Mouse (Mus musculus) liver, embryonic 14.5 days (tissue): ENCODE data around the gene Osmr. TPM values are rescaled to one million over a fixed set of nuclear protein-coding genes. Genes with fewer than 3 reads are reported as not detected.
A peak's percentile ranks its signal among the peaks of the same experiment; 100 is the strongest.

ENCODE experiments used
- ATAC-seq: fragments of 200-750 bp; cut with Nextera tagmentation; 2 replicates; pipeline ENCODE4 v1.8.0; 2017; ENCODE audit warnings: moderate number of reproducible peaks, mild to moderate bottlenecking, moderate library complexity; ENCODE audit not compliant: insufficient read depth
- DNase-seq, 3 experiments: peaks; one replicate each; pipeline ENCODE4 v3.0.0-alpha.2; 2012 to 2013; ENCODE audit warnings: low read depth in 3 of 3, low spot score in 3 of 3
- H3K27ac ChIP-seq: fragments of 300-500 bp; sonication (generic); 2 replicates; pipeline ENCODE4 v1.5.1; 2014; ENCODE audit warnings: moderate library complexity, mild to moderate bottlenecking, control low read depth, inconsistent platforms
- H3K27me3 ChIP-seq: fragments of 300-500 bp; sonication (generic); 2 replicates; pipeline ENCODE4 v1.6.1; 2014; ENCODE audit warnings: mild to moderate bottlenecking, low read length, moderate library complexity; ENCODE audit not compliant: control insufficient read depth, insufficient read depth
- H3K36me3 ChIP-seq: fragments of 300-500 bp; sonication (generic); replicated peaks from 2 replicates; pipeline ENCODE4 v1.6.1; 2014; ENCODE audit warnings: low read depth; ENCODE audit not compliant: control insufficient read depth, insufficient read depth
- H3K4me1 ChIP-seq, 2 experiments: fragments of 200-500 bp in 1 of 2; fragments of 300-500 bp in 1 of 2; sonication (generic) in 1 of 2; replicated peaks; 2 replicates each; pipeline ENCODE4 v1.6.1; 2012 to 2014; ENCODE audit warnings: antibody characterized with exemption in 1 of 2, inconsistent platforms in 1 of 2, low read length in 1 of 2; ENCODE audit not compliant: control insufficient read depth in 2 of 2, insufficient read depth in 2 of 2
- H3K4me2 ChIP-seq: fragments of 300-500 bp; sonication (generic); 2 replicates; pipeline ENCODE4 v1.6.1; 2014; ENCODE audit warnings: low read depth, mild to moderate bottlenecking, control low read depth, moderate library complexity
- H3K4me3 ChIP-seq, 2 experiments: fragments of 200-500 bp in 1 of 2; fragments of 300-500 bp in 1 of 2; sonication (generic) in 1 of 2; 2 replicates each; pipeline ENCODE4 v1.5.1; 2012 to 2014; ENCODE audit warnings: low read depth in 2 of 2, low read length in 2 of 2, mild to moderate bottlenecking in 2 of 2, control low read depth in 1 of 2, inconsistent platforms in 1 of 2, moderate library complexity in 1 of 2; ENCODE audit not compliant: insufficient read depth in 1 of 2
- H3K9ac ChIP-seq: fragments of 300-500 bp; sonication (generic); replicated peaks from 2 replicates; pipeline ENCODE4 v1.6.1; 2014; ENCODE audit warnings: mild to moderate bottlenecking, control low read depth, moderate library complexity
- H3K9me3 ChIP-seq: fragments of 300-500 bp; sonication (generic); 2 replicates; pipeline ENCODE4 v1.6.1; 2016; ENCODE audit warnings: low read length, mixed read lengths; ENCODE audit not compliant: control insufficient read depth
- CTCF ChIP-seq: IDR thresholded peaks from 2 replicates; pipeline ENCODE4 v1.5.1; 2016; ENCODE audit warnings: antibody characterized with exemption, low read depth, control low read depth
- EP300 ChIP-seq: IDR thresholded peaks from 2 replicates; pipeline ENCODE4 v1.6.1; 2016; ENCODE audit warnings: antibody characterized with exemption, low read depth
- WGBS: fragments of 180-500 bp; shearing (Covaris S2); extraction: QIAGEN DNeasy Blood & Tissue Kit; methylation state at CpG from one replicate; pipeline ENCODE4 v1.1.7; 2014; ENCODE audit not compliant: insufficient replicate concordance; 5-methylcytosine and 5-hydroxymethylcytosine counted together
- polyA plus RNA-seq, 2 experiments: library from polyadenylated mRNA; depleted of rRNA in 1 of 2; stranded (reverse) in 1 of 2; unstranded in 1 of 2; fragments of >200 nt; fragmentation: Nextera tagmentation in 1 of 2; extraction: Ambion mirVana in 1 of 2; gene quantifications; 2 replicates each; pipeline versions ENCODE4 v1.2.1 to v1.2.3; 2012 to 2014

The Osmr gene
- polyA plus RNA-seq (2012; rRNA removed) (0.06 and 0.17 TPM in 2 replicates), polyA plus RNA-seq (2014; fragmentation: Nextera tagmentation; extraction: Ambion mirVana) (0.13 and 0.28 TPM in 2 replicates)

- TF ChIP-seq CTCF: no peak
- no peak for TF ChIP-seq EP300
- Histone ChIP-seq H3K9ac (no peak within 1 kb of the TSS), H3K4me1 (0 out of 4 replicates have a peak, but pooled peaks cover 0 to 3% of the 10 kb centered on the region in 2 experiments), H3K4me3 (peak within 1 kb of the TSS; percentile 21 to 33), H3K4me2 (peak within 1 kb of the TSS; percentile 54), H3K9me3 (no peaks in the 10 kb centered on the region), H3K27me3 (peaks cover 23% of the 10 kb centered on the region), H3K36me3 (no peaks in the 10 kb centered on the region), H3K27ac (no peak within 1 kb of the TSS)
- DNase-seq (no peak), ATAC-seq (no peak)
- WGBS: 7% methylated on average over 16 of the region's 16 CpGs
Measured at GRCm38 (mm10) chr15:6874601-6875019, at the start of gene Osmr. Gene Osmr (minus strand): TSS chr15:6874969.

- ATAC-seq: no peak
- H3K9me3 ChIP-seq: no peaks in the 10 kb centered on the region
- no peak overlapping the region for H3K4me2 ChIP-seq
- no peak overlapping the region for H3K4me3 ChIP-seq
- H3K4me1 ChIP-seq: no peaks in the 10 kb centered on the region
- no peaks in the 10 kb centered on the region for H3K27me3 ChIP-seq
- no peaks in the 10 kb centered on the region for H3K36me3 ChIP-seq
- no peak for TF ChIP-seq EP300
- no peak for TF ChIP-seq CTCF
- H3K27ac ChIP-seq: no peak overlapping the region
- H3K9ac ChIP-seq: no peak overlapping the region
- DNase-seq: no peak
- WGBS: 57% methylated on average over 6 of the region's 6 CpGs
Measured at GRCm38 (mm10) chr15:6919406-6919805, 44.6 kb upstream of the Osmr start.

GRCm38 (mm10) chr15:6914163-6914562, 39.4 kb upstream of the Osmr start:
- Histone ChIP-seq H3K4me3 (no peak overlapping the region), H3K36me3 (no peaks in the 10 kb centered on the region), H3K4me1 (no peaks in the 10 kb centered on the region; a peak in 1 of 4 replicates), H3K27ac (no peak overlapping the region), H3K27me3 (no peaks in the 10 kb centered on the region), H3K9ac (no peak overlapping the region), H3K4me2 (no peak overlapping the region), H3K9me3 (no peaks in the 10 kb centered on the region)
- 59% methylated on average over 6 of the region's 6 CpGs for WGBS
- no peak for TF ChIP-seq CTCF
- no peak for TF ChIP-seq EP300
- DNase-seq (no peak), ATAC-seq (no peak)

GRCm38 (mm10) chr15:6909669-6910068, 34.9 kb upstream of the Osmr start:
- Histone ChIP-seq H3K9me3 (no peaks in the 10 kb centered on the region), H3K36me3 (no peaks in the 10 kb centered on the region), H3K4me1 (no peaks in the 10 kb centered on the region; a peak in 2 of 4 replicates), H3K9ac (no peak overlapping the region), H3K4me3 (no peak overlapping the region), H3K27ac (no peak overlapping the region), H3K4me2 (no peak overlapping the region), H3K27me3 (no peaks in the 10 kb centered on the region)
- WGBS: 2% methylated on average over 11 of the region's 11 CpGs
- TF ChIP-seq EP300: no peak
- TF ChIP-seq CTCF: peak; percentile 90
- DNase-seq (peak; percentile 24 to 42 (median 41)), ATAC-seq (peak; percentile 53; the same call in 1 of the 2 replicates)

GRCm38 (mm10) chr15:6909084-6909483, 34.3 kb upstream of the Osmr start:
- Histone ChIP-seq H3K4me1 (no peaks in the 10 kb centered on the region; a peak in 2 of 4 replicates), H3K27ac (no peak overlapping the region), H3K9me3 (no peaks in the 10 kb centered on the region), H3K36me3 (no peaks in the 10 kb centered on the region), H3K4me3 (no peak overlapping the region), H3K27me3 (no peaks in the 10 kb centered on the region), H3K9ac (no peak overlapping the region), H3K4me2 (no peak overlapping the region)
- no peak for DNase-seq
- WGBS: 50% methylated on average over 14 of the region's 14 CpGs
- ATAC-seq: no peak
- TF ChIP-seq CTCF (no peak), EP300 (no peak)
